Comparison of ENCODE assay signal across 10 mouse cellular contexts in the genomic region with DNA sequence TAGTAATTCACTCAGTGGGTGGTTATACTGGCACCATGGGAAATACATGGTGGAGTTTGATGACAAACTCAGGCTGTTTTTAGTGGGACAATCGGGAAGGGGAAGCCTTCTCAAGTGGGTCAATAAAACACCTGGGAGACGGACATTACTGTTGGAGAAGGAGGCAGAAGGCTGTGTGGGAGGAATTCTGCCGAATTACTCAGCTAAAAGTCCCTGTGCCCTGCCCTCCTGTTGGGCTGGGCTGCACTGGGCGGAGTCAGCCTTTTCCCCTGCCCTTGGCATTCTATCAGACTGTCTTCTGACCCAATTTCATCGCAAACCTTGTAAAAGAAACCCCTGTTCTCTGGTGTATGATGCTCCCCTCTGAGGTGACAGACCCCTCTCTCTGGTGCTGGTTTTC. TPM values are rescaled to one million over a fixed set of nuclear protein-coding genes. Genes with fewer than 3 reads are reported as not detected.
DNase-seq lines count a peak whose midpoint lies in the region; ATAC-seq and TF ChIP-seq lines count a peak whose summit lies in the region.
"Had no signal": no experiment of that assay in that cellular context is flagged by ENCODE, and none has a peak within 500 bp of the region (broad histone marks: within the 10 kb centered on the region; RNA-seq: fewer than 3 reads in every experiment).

No protein-coding gene starts in this region.

- H3K79me2 ChIP-seq in myocyte (ENCODE audit: control insufficient read depth, insufficient read depth) = no peaks in the 10 kb centered on the region

- 20% methylated on average over 5 of the region's 5 CpGs for WGBS in kidney, embryonic 15.5 days
- WGBS in heart, embryonic 12.5 days = 42% methylated on average over 5 of the region's 5 CpGs
- WGBS in midbrain, embryonic 14.5 days = 48% methylated on average over 5 of the region's 5 CpGs

- DNase-seq in kidney, postnatal 10 days = no peak
- peak; percentile 16 for DNase-seq in Muller cell, postnatal 12 days (ENCODE audit: inconsistent ontology term)
- no peak for DNase-seq in right cerebral cortex, postnatal 36 days (ENCODE audit: low spot score in 2 of 2)
- no peak for DNase-seq in midbrain, embryonic 14.5 days
- DNase-seq: cerebellum, adult 18-20 months; kidney, adult 18-20 months had no signal

- no peaks in the 10 kb centered on the region for H3K27me3 ChIP-seq in kidney, embryonic 15.5 days
- H3K27me3 ChIP-seq in myocyte (ENCODE audit: control insufficient read depth, insufficient read depth, insufficient read length) = no peaks in the 10 kb centered on the region
- H3K27me3 ChIP-seq in heart, embryonic 12.5 days (replicated peaks) = no peaks in the 10 kb centered on the region
- no peaks in the 10 kb centered on the region for H3K27me3 ChIP-seq in midbrain, embryonic 14.5 days (ENCODE audit: control insufficient read depth, insufficient read depth, low read length)

- 0 out of 2 replicates have a peak overlapping the region, but pooled peaks have one; percentile 19 for H3K4me2 ChIP-seq in kidney, embryonic 15.5 days
- peak overlapping the region; percentile 79 for H3K4me2 ChIP-seq in myocyte (ENCODE audit: low read depth)
- no peak overlapping the region for H3K4me2 ChIP-seq in heart, embryonic 12.5 days
- no peak overlapping the region for H3K4me2 ChIP-seq in midbrain, embryonic 14.5 days (ENCODE audit: low read length)

- H3K36me3 ChIP-seq in kidney, embryonic 15.5 days = no peaks in the 10 kb centered on the region
- H3K36me3 ChIP-seq in myocyte (ENCODE audit: control insufficient read depth, insufficient read depth) = no peaks in the 10 kb centered on the region
- no peaks in the 10 kb centered on the region for H3K36me3 ChIP-seq in heart, embryonic 12.5 days
- no peaks in the 10 kb centered on the region for H3K36me3 ChIP-seq in midbrain, embryonic 14.5 days (ENCODE audit: control insufficient read depth, insufficient read depth, low read length)

- H3K27ac ChIP-seq in kidney, embryonic 15.5 days = 0 out of 2 replicates have a peak overlapping the region, but pooled peaks have one; percentile 41
- no peak overlapping the region for H3K27ac ChIP-seq in heart, embryonic 12.5 days (ENCODE audit: poor library complexity, severe bottlenecking)
- H3K27ac ChIP-seq in midbrain, embryonic 14.5 days (replicated peaks; ENCODE audit: low read depth, low read length) = no peak overlapping the region

- H3K9ac ChIP-seq in kidney, embryonic 15.5 days = no peak overlapping the region
- H3K9ac ChIP-seq in heart, embryonic 12.5 days = no peak overlapping the region
- no peak overlapping the region for H3K9ac ChIP-seq in midbrain, embryonic 14.5 days (replicated peaks; ENCODE audit: low read length)

- no peak overlapping the region for H3ac ChIP-seq in myocyte (ENCODE audit: control insufficient read depth, insufficient read length)

- no peak overlapping the region for H3K4me3 ChIP-seq in kidney, embryonic 15.5 days (replicated peaks)
- no peak overlapping the region for H3K4me3 ChIP-seq in myocyte
- no peak overlapping the region for H3K4me3 ChIP-seq in heart, embryonic 12.5 days
- H3K4me3 ChIP-seq in midbrain, embryonic 14.5 days (replicated peaks; ENCODE audit: low read depth, low read length) = no peak overlapping the region

- peak; percentile 68; the same call in 1 of the 2 replicates for ATAC-seq in kidney, embryonic 15.5 days (replicated peaks; ENCODE audit: low FRiP score)
- peak; percentile 17; the same call in 1 of the 2 replicates for ATAC-seq in granulocyte monocyte progenitor cell, adult 5-6 weeks (replicated peaks; ENCODE audit: poor library complexity, severe bottlenecking)
- no peak for ATAC-seq in heart, embryonic 12.5 days (ENCODE audit: insufficient number of reproducible peaks, low FRiP score)
- no peak for ATAC-seq in midbrain, embryonic 14.5 days (ENCODE audit: low FRiP score, low TSS enrichment)

- H3K4me1 ChIP-seq in kidney, embryonic 15.5 days = peaks cover 49% of the 10 kb centered on the region
- H3K4me1 ChIP-seq in heart, embryonic 12.5 days (replicated peaks) = peaks cover 9% of the 10 kb centered on the region
- H3K4me1 ChIP-seq in midbrain, embryonic 14.5 days (ENCODE audit: control insufficient read depth, insufficient read depth, low read length) = peaks cover 13% of the 10 kb centered on the region; the same call in 1 of the 2 replicates

- no peaks in the 10 kb centered on the region for H3K9me3 ChIP-seq in kidney, embryonic 15.5 days (replicated peaks)
- no peaks in the 10 kb centered on the region for H3K9me3 ChIP-seq in heart, embryonic 12.5 days (replicated peaks)
- no peaks in the 10 kb centered on the region for H3K9me3 ChIP-seq in midbrain, embryonic 14.5 days (ENCODE audit: control insufficient read depth, low read length)

- TF ChIP-seq POLR2A in myocyte (IDR thresholded peaks at IDR 0.05; ENCODE audit: insufficient read length, low read depth) = peak; percentile 31

TF ChIP-seq in myocyte, 11 proteins besides CTCF, POLR2A, EP300 and RAD21:
- no peak for TF ChIP-seq MYOD1 (IDR thresholded peaks at IDR 0.05; ENCODE audit: control insufficient read depth in 1 of 3, insufficient read length in 2 of 3, low read depth in 2 of 3)
- no peak for TF ChIP-seq CEBPB (IDR thresholded peaks at IDR 0.05; ENCODE audit: insufficient read depth, poor library complexity, severe bottlenecking)
- peak; percentile 17 for TF ChIP-seq POLR2AphosphoS2 (IDR thresholded peaks at IDR 0.05; ENCODE audit: insufficient read length, low read depth)
- TF ChIP-seq TCF12 (IDR thresholded peaks at IDR 0.05; ENCODE audit: insufficient read depth, poor library complexity, severe bottlenecking) = no peak

RNA-seq across cellular contexts. Expression of a gene that starts 10.3 kb away (rescaled TPM):
- polyA plus RNA-seq in kidney, embryonic 15.5 days (2015; fragmentation: Nextera tagmentation; extraction: Ambion mirVana) = 4.7 and 5.0 TPM in 2 replicates
- 43.1 and 67.6 TPM in 2 replicates for total RNA-seq in granulocyte monocyte progenitor cell, adult 5-6 weeks (2014; fragmentation: Nextera tagmentation)
- total RNA-seq in granulocyte monocyte progenitor cell, adult 5-6 weeks (2017) = 29.8 and 36.0 TPM in 2 replicates
- 5.0 TPM for polyA plus RNA-seq in myocyte (2012; fragmentation: generic; extraction: Trizol)
- polyA plus RNA-seq in heart, embryonic 12.5 days (2016; fragmentation: Nextera tagmentation; extraction: Ambion mirVana) = 3.5 and 3.7 TPM in 2 replicates
- 1.8 TPM in 2 replicates for polyA plus RNA-seq in midbrain, embryonic 14.5 days (2014; fragmentation: Nextera tagmentation; extraction: Ambion mirVana)

Comparison
In these comparisons a context has a peak if more than half of its experiments do, and no peak if none do; other contexts are left out.
1. ATAC-seq: peak in kidney, embryonic 15.5 days (single experiment) and granulocyte monocyte progenitor cell, adult 5-6 weeks (single experiment); none in heart, embryonic 12.5 days (single experiment) and midbrain, embryonic 14.5 days (single experiment).
2. H3K4me2 ChIP-seq: peak in kidney, embryonic 15.5 days (single experiment) and myocyte (single experiment); none in heart, embryonic 12.5 days (single experiment) and midbrain, embryonic 14.5 days (single experiment).